Mouse (Mus musculus) stomach, postnatal 0 days (tissue): ENCODE measurements around the gene Mlh1.

Experiments used
- CTCF ChIP-seq: IDR thresholded peaks from 2 replicates; pipeline ENCODE4 v1.5.1; 2016; ENCODE audit warnings: antibody characterized with exemption, low read depth, mild to moderate bottlenecking, moderate library complexity
- EP300 ChIP-seq: optimal IDR thresholded peaks from 2 replicates; pipeline ENCODE3; 2016; ENCODE audit warnings: antibody characterized with exemption

- TF ChIP-seq EP300 (no peak), CTCF (peak; percentile 49)
Observed at GRCm38 (mm10) chr9:111234701-111235100, 36.9 kb downstream of the Mlh1 start.
